In the genomic region with DNA sequence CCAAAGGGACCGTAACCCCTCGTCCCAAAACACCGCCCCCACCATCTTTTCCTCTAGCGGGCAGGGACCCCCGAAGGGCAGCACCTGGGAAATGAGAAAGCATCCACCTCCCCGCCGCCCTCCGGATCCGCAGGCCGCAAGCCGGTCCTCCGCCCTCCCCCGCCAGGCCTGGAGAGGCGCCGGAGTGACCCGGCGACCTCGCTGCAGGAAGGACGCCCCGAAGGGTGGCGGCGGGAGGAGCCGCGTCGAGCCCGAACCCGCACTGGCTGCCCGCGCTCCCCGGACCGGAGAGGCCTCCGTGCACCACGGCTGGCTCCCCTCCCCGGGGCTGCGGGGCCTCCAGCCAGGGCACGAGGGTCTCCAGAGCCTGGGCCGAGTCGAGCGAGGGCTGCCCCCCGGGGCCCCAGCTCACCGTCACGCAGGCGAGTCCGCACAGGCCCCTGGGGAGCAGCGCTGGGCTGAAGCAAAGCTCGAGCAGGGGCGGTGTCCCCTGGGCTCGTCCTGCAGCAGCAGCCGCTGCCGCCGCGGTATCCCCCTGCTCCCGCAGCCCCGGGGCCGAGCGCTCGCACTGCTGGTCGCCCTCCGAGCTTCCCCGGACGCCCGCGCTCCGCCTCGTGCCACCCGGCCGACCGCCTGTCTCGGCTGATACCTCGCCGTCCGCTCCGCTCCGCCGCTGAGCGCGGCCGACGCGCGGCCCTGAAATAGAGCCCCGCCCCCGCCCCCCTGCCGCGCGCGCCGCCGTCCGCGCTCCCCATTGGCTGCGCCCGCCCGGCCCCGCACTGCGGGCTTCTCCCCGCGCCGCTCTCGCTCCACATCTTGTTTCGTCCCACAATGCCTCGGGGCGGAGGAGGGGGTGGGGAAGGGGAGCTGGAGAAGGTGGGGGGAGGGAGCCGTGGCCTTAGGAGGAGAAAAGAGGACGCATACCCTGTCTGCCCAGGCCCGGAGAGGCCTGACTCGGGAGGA, we compare ENCODE assay signal across 8 mouse cellular contexts. TPM values are rescaled to one million over a fixed set of nuclear protein-coding genes. Genes with fewer than 3 reads are reported as not detected.
DNase-seq lines count a peak whose midpoint lies in the region; ATAC-seq and TF ChIP-seq lines count a peak whose summit lies in the region.

Gene Dynll2 (minus strand): TSS at position 703 of the 963 bp plus-strand sequence.

- H3K36me3 ChIP-seq in heart, embryonic 13.5 days, result peaks cover 26% of the 10 kb centered on the region
- H3K36me3 ChIP-seq in kidney, postnatal 0 days (ENCODE audit: insufficient read depth, low read length), result peaks cover 7% of the 10 kb centered on the region; the same call in 1 of the 2 replicates
- peaks cover 24% of the 10 kb centered on the region for H3K36me3 ChIP-seq in liver, embryonic 12.5 days
- H3K36me3 ChIP-seq in stomach, embryonic 14.5 days (ENCODE audit: control insufficient read depth, insufficient read depth, low read length), result peaks cover 16% of the 10 kb centered on the region

- H3K27me3 ChIP-seq in heart, embryonic 13.5 days (replicated peaks), result no peaks in the 10 kb centered on the region
- no peaks in the 10 kb centered on the region for H3K27me3 ChIP-seq in kidney, postnatal 0 days (ENCODE audit: insufficient read depth, low read length)
- H3K27me3 ChIP-seq in liver, embryonic 12.5 days (replicated peaks), result 0 out of 2 replicates have a peak, but pooled peaks cover 3% of the 10 kb centered on the region
- H3K27me3 ChIP-seq in stomach, embryonic 14.5 days (ENCODE audit: control insufficient read depth, insufficient read depth, low read length), result no peaks in the 10 kb centered on the region

- DNase-seq in CD8-positive naive resting alpha-beta T cell, adult 2 months (ENCODE audit: low read depth in 2 of 2, low spot score in 2 of 2), result peak; percentile 27 to 36
- peak; percentile 70 for DNase-seq in c-Kit-negative CD71-positive TER-119-positive erythroid progenitor cells, embryonic 14.5 days (ENCODE audit: low read depth, low spot score)
- DNase-seq in fibroblast of lung, adult 2 months (ENCODE audit: low read depth), result peak; percentile 56
- peak; percentile 97 for DNase-seq in kidney, postnatal 0 days (ENCODE audit: low spot score)
- DNase-seq in natural killer cell, adult 2 months (ENCODE audit: low spot score in 2 of 2), result peak; percentile 47 to 58

- no peaks in the 10 kb centered on the region for H3K9me3 ChIP-seq in heart, embryonic 13.5 days
- no peaks in the 10 kb centered on the region for H3K9me3 ChIP-seq in kidney, postnatal 0 days (replicated peaks; ENCODE audit: low read length)
- H3K9me3 ChIP-seq in liver, embryonic 12.5 days (replicated peaks), result no peaks in the 10 kb centered on the region
- no peaks in the 10 kb centered on the region for H3K9me3 ChIP-seq in stomach, embryonic 14.5 days (ENCODE audit: control insufficient read depth, low read depth, low read length)

- WGBS in heart, embryonic 13.5 days, result under 1% methylated on average over 101 of the region's 107 CpGs
- WGBS in kidney, postnatal 0 days, result under 1% methylated on average over 91 of the region's 107 CpGs
- WGBS in liver, embryonic 12.5 days (ENCODE audit: insufficient replicate concordance), result under 1% methylated on average over 100 of the region's 107 CpGs
- WGBS in stomach, embryonic 14.5 days, result under 1% methylated on average over 95 of the region's 107 CpGs

- H3K9ac ChIP-seq in heart, embryonic 13.5 days, result peak within 1 kb of the TSS; percentile 96
- peak within 1 kb of the TSS; percentile 88 for H3K9ac ChIP-seq in kidney, postnatal 0 days (ENCODE audit: low read depth, low read length)
- H3K9ac ChIP-seq in liver, embryonic 12.5 days, result peak within 1 kb of the TSS; percentile 98
- H3K9ac ChIP-seq in stomach, embryonic 14.5 days (replicated peaks; ENCODE audit: low read depth, low read length), result peak within 1 kb of the TSS; percentile 96

- H3K4me3 ChIP-seq in heart, embryonic 13.5 days, result peak within 1 kb of the TSS; percentile 85
- peak within 1 kb of the TSS; percentile 88 for H3K4me3 ChIP-seq in kidney, postnatal 0 days (replicated peaks; ENCODE audit: low read depth, low read length)
- H3K4me3 ChIP-seq in liver, embryonic 12.5 days, result peak within 1 kb of the TSS; percentile 92
- peak within 1 kb of the TSS; percentile 99 for H3K4me3 ChIP-seq in stomach, embryonic 14.5 days (ENCODE audit: low read depth, low read length)

- H3K4me1 ChIP-seq in heart, embryonic 13.5 days, result peaks cover 34% of the 10 kb centered on the region
- peaks cover 26% of the 10 kb centered on the region for H3K4me1 ChIP-seq in kidney, postnatal 0 days (replicated peaks; ENCODE audit: insufficient read depth, low read length)
- peaks cover 35% of the 10 kb centered on the region for H3K4me1 ChIP-seq in liver, embryonic 12.5 days
- peaks cover 14% of the 10 kb centered on the region for H3K4me1 ChIP-seq in stomach, embryonic 14.5 days (ENCODE audit: control insufficient read depth, insufficient read depth, low read length)

- H3K27ac ChIP-seq in heart, embryonic 13.5 days (replicated peaks), result peak within 1 kb of the TSS; percentile 94
- peak within 1 kb of the TSS; percentile 96 for H3K27ac ChIP-seq in kidney, postnatal 0 days
- peak within 1 kb of the TSS; percentile 92 for H3K27ac ChIP-seq in liver, embryonic 12.5 days
- H3K27ac ChIP-seq in stomach, embryonic 14.5 days (ENCODE audit: low read length), result peak within 1 kb of the TSS; percentile 94

- no peak for TF ChIP-seq CTCF in kidney, postnatal 0 days (IDR thresholded peaks at IDR 0.05; ENCODE audit: low read depth)

- H3K4me2 ChIP-seq in heart, embryonic 13.5 days, result peak within 1 kb of the TSS; percentile 76
- peak within 1 kb of the TSS; percentile 61 for H3K4me2 ChIP-seq in kidney, postnatal 0 days (ENCODE audit: low read length)
- H3K4me2 ChIP-seq in liver, embryonic 12.5 days, result peak within 1 kb of the TSS; percentile 97
- peak within 1 kb of the TSS; percentile 91 for H3K4me2 ChIP-seq in stomach, embryonic 14.5 days (replicated peaks; ENCODE audit: low read depth, low read length)

- peak; percentile 84 for ATAC-seq in heart, embryonic 13.5 days (ENCODE audit: extremely low read depth, insufficient number of reproducible peaks, low FRiP score, low TSS enrichment)
- peak; percentile 92 for ATAC-seq in kidney, postnatal 0 days (replicated peaks; ENCODE audit: low FRiP score, low read depth)
- peak; percentile 91 for ATAC-seq in liver, embryonic 12.5 days
- peak; percentile 95 for ATAC-seq in stomach, embryonic 14.5 days (ENCODE audit: insufficient number of reproducible peaks, insufficient read depth, low FRiP score, low read depth)

RNA-seq across cellular contexts. Expression of gene Dynll2, which starts in this region (rescaled TPM):
- 19.1 and 19.7 TPM in 2 replicates for polyA plus RNA-seq in heart, embryonic 13.5 days (2015; fragmentation: Nextera tagmentation; extraction: Ambion mirVana)
- polyA plus RNA-seq in kidney, postnatal 0 days (2015; fragmentation: Nextera tagmentation; extraction: Ambion mirVana), result 24.0 and 24.7 TPM in 2 replicates
- 14.3 and 15.5 TPM in 2 replicates for polyA plus RNA-seq in liver, embryonic 12.5 days (2016; fragmentation: Nextera tagmentation; extraction: Ambion mirVana)
- polyA plus RNA-seq in stomach, embryonic 14.5 days (2014; fragmentation: Nextera tagmentation; extraction: Ambion mirVana), result 14.2 and 16.7 TPM in 2 replicates

Comparison
In these comparisons a context has a peak if more than half of its experiments do, and no peak if none do; other contexts are left out.
1. Peak in every context shown above with its lines: DNase-seq, ATAC-seq, H3K4me3 ChIP-seq and H3K27ac ChIP-seq.
2. DNase-seq: peak in every context shown above with its lines; median percentile 97 in kidney, postnatal 0 days; 70 in c-Kit-negative CD71-positive TER-119-positive erythroid progenitor cells, embryonic 14.5 days; 56 in fibroblast of lung, adult 2 months; 52 in natural killer cell, adult 2 months; 32 in CD8-positive naive resting alpha-beta T cell, adult 2 months.